Mouse (Mus musculus) effector memory CD4-positive, alpha-beta T cell, adult 7 months (primary cell): ENCODE measurements around the gene Gng3. TPM values are rescaled to one million over a fixed set of nuclear protein-coding genes. Genes with fewer than 3 reads are reported as not detected.

Experiments used
- polyA plus RNA-seq: library from polyadenylated mRNA; unstranded; fragments of 100-300 nt; shearing (Covaris generic); gene quantifications from one replicate; pipeline ENCODE4 v1.2.1, GENCODE M21; 2017

The Gng3 gene
- polyA plus RNA-seq = 0.49 TPM

GRCm38 (mm10) chr19:8839103-8839907, at the start of gene Gng3:
Gng3 (minus strand) TSS chr19:8839194.

GRCm38 (mm10) chr19:8883616-8884015, 44.6 kb upstream of the Gng3 start, which contains the start of the genes Lbhd1 and Gm49403:
Lbhd1 (plus strand) TSS chr19:8883732.
Gm49403 (plus strand) TSS chr19:8883930.

GRCm38 (mm10) chr19:8880311-8881033, 41.5 kb upstream of the Gng3 start, which contains the start of gene Uqcc3:
Uqcc3 (minus strand) TSS chr19:8880923.

GRCm38 (mm10) chr19:8871267-8872186, 32.5 kb upstream of the Gng3 start, which contains the start of gene Ubxn1:
Ubxn1 (plus strand) TSS chr19:8871496.

GRCm38 (mm10) chr19:8850402-8850901, 11.5 kb upstream of the Gng3 start, which contains the start of gene Lrrn4cl:
Lrrn4cl (plus strand) TSS chr19:8850768.

GRCm38 (mm10) chr19:8837251-8837791, 1.7 kb downstream of the Gng3 start, which contains the start of gene Bscl2:
Bscl2 (plus strand) TSS chr19:8837467.

GRCm38 (mm10) chr19:8829660-8830059, 9.3 kb downstream of the Gng3 start, which contains the start of gene AC129217.1:
AC129217.1 (plus strand) TSS chr19:8829773.

GRCm38 (mm10) chr19:8819596-8820423, 19.2 kb downstream of the Gng3 start, which contains the start of gene Hnrnpul2:
Hnrnpul2 (plus strand) TSS chr19:8820010.

GRCm38 (mm10) chr19:8818801-8819595, 20.0 kb downstream of the Gng3 start, which contains the start of gene Ttc9c:
Ttc9c (minus strand) TSS chr19:8819333.

GRCm38 (mm10) chr19:8802130-8802821, 36.7 kb downstream of the Gng3 start, which contains the start of gene Zbtb3:
Zbtb3 (plus strand) TSS chr19:8802555.

GRCm38 (mm10) chr19:8798264-8798946, 40.6 kb downstream of the Gng3 start, which contains the start of gene Polr2g:
Polr2g (minus strand) TSS chr19:8798577.

Other genes starting within 250 kb of the Gng3 start
- 0.62 TPM for gene Slc22a8, start 247.9 kb downstream of the Gng3 start, polyA plus RNA-seq
- gene Slc22a6, start 221.2 kb downstream of the Gng3 start, polyA plus RNA-seq = not detected
- not detected for gene Chrm1, start 175.4 kb downstream of the Gng3 start, polyA plus RNA-seq
- 497 TPM for gene Slc3a2, start 115.8 kb downstream of the Gng3 start, polyA plus RNA-seq
- gene Wdr74, start 103.4 kb downstream of the Gng3 start, polyA plus RNA-seq = 105 TPM
- 1.5 TPM for gene 1700092M07Rik, start 98.5 kb downstream of the Gng3 start, polyA plus RNA-seq
- 223 TPM for gene Stx5a, start 97.8 kb downstream of the Gng3 start, polyA plus RNA-seq
- gene Nxf1, start 82.1 kb downstream of the Gng3 start, polyA plus RNA-seq = 365 TPM
- gene Tmem223, start 68.2 kb downstream of the Gng3 start, polyA plus RNA-seq = 38.6 TPM
- gene Tmem179b, start 64.7 kb downstream of the Gng3 start, polyA plus RNA-seq = 172 TPM
- gene Taf6l, start 52.8 kb downstream of the Gng3 start, polyA plus RNA-seq = 8.1 TPM
- gene Polr2g, start 40.6 kb downstream of the Gng3 start, polyA plus RNA-seq = 68.3 TPM
- 0.18 TPM for gene Zbtb3, start 36.6 kb downstream of the Gng3 start, polyA plus RNA-seq
- gene Ttc9c, start 19.9 kb downstream of the Gng3 start, polyA plus RNA-seq = 31.0 TPM
- gene Hnrnpul2, start 19.2 kb downstream of the Gng3 start, polyA plus RNA-seq = 7.6 TPM
- gene AC129217.1, start 9.4 kb downstream of the Gng3 start, polyA plus RNA-seq = not detected
- 85.2 TPM for gene Bscl2, start 1.7 kb downstream of the Gng3 start, polyA plus RNA-seq
- not detected for gene Lrrn4cl, start 11.6 kb upstream of the Gng3 start, polyA plus RNA-seq
- 133 TPM for gene Ubxn1, start 32.3 kb upstream of the Gng3 start, polyA plus RNA-seq
- gene Uqcc3, start 41.7 kb upstream of the Gng3 start, polyA plus RNA-seq = 30.0 TPM
- gene Lbhd1, start 44.5 kb upstream of the Gng3 start, polyA plus RNA-seq = 40.0 TPM
- not detected for gene Gm49403, start 44.7 kb upstream of the Gng3 start, polyA plus RNA-seq
- gene 1810009A15Rik, start 49.7 kb upstream of the Gng3 start, polyA plus RNA-seq = 32.1 TPM
- not detected for gene Gm49416, start 49.7 kb upstream of the Gng3 start, polyA plus RNA-seq
- 34.6 TPM for gene Ints5, start 53.8 kb upstream of the Gng3 start, polyA plus RNA-seq
- gene Ganab, start 58.9 kb upstream of the Gng3 start, polyA plus RNA-seq = 91.0 TPM
- gene B3gat3, start 81.2 kb upstream of the Gng3 start, polyA plus RNA-seq = 57.0 TPM
- 4.5 TPM for gene Rom1, start 90.2 kb upstream of the Gng3 start, polyA plus RNA-seq
- gene Eml3, start 90.4 kb upstream of the Gng3 start, polyA plus RNA-seq = 74.5 TPM
- gene Mta2, start 102.7 kb upstream of the Gng3 start, polyA plus RNA-seq = 211 TPM
- gene Tut1, start 114.7 kb upstream of the Gng3 start, polyA plus RNA-seq = 55.0 TPM
- 259 TPM for gene Eef1g, start 127.8 kb upstream of the Gng3 start, polyA plus RNA-seq
- 193 TPM for gene Ahnak, start 150.1 kb upstream of the Gng3 start, polyA plus RNA-seq
- gene Scgb1a1, start 248.8 kb upstream of the Gng3 start, polyA plus RNA-seq = not detected